Mouse (Mus musculus) liver, embryonic 15.5 days (tissue): Measurements from ENCODE around the gene Satb1. TPM values are rescaled to one million over a fixed set of nuclear protein-coding genes. Genes with fewer than 3 reads are reported as not detected.

ENCODE experiments used
- ATAC-seq: fragments of 200-750 bp; cut with Nextera tagmentation; 2 replicates; pipeline ENCODE4 v1.8.0; 2017; ENCODE audit warnings: moderate number of reproducible peaks, mild to moderate bottlenecking, moderate library complexity; ENCODE audit not compliant: insufficient read depth
- H3K27ac ChIP-seq: fragments of 300-500 bp; sonication (generic); replicated peaks from 2 replicates; pipeline ENCODE4 v1.5.1; 2015; ENCODE audit warnings: mild to moderate bottlenecking, inconsistent platforms
- H3K27me3 ChIP-seq: fragments of 300-500 bp; sonication (generic); 2 replicates; pipeline ENCODE4 v1.6.1; 2015; ENCODE audit warnings: mild to moderate bottlenecking, inconsistent platforms
- H3K36me3 ChIP-seq: fragments of 300-500 bp; sonication (generic); replicated peaks from 2 replicates; pipeline ENCODE4 v1.6.1; 2015; ENCODE audit warnings: moderate library complexity, mild to moderate bottlenecking, inconsistent platforms
- H3K4me1 ChIP-seq: fragments of 300-500 bp; sonication (generic); replicated peaks from 2 replicates; pipeline ENCODE4 v1.6.1; 2015; ENCODE audit warnings: inconsistent platforms
- H3K4me2 ChIP-seq: fragments of 300-500 bp; sonication (generic); 2 replicates; pipeline ENCODE4 v1.6.1; 2015; ENCODE audit warnings: moderate library complexity, mild to moderate bottlenecking, inconsistent platforms
- H3K4me3 ChIP-seq: fragments of 300-500 bp; sonication (generic); replicated peaks from 2 replicates; pipeline ENCODE4 v1.5.1; 2015; ENCODE audit warnings: mild to moderate bottlenecking, inconsistent platforms
- H3K9ac ChIP-seq: fragments of 300-500 bp; sonication (generic); 2 replicates; pipeline ENCODE4 v1.6.1; 2015; ENCODE audit warnings: moderate library complexity, mild to moderate bottlenecking, inconsistent platforms
- H3K9me3 ChIP-seq: fragments of 300-500 bp; sonication (generic); replicated peaks from 2 replicates; pipeline ENCODE4 v1.6.1; 2016; ENCODE audit warnings: inconsistent platforms
- WGBS: fragments of 180-500 bp; shearing (Covaris S2); methylation state at CpG from one replicate; pipeline ENCODE4 v1.1.7; 2015; ENCODE audit warnings: mixed read lengths; ENCODE audit not compliant: insufficient replicate concordance; 5-methylcytosine and 5-hydroxymethylcytosine counted together
- polyA plus RNA-seq: library from polyadenylated mRNA; unstranded; fragments of >200 nt; fragmentation: Nextera tagmentation; extraction: Ambion mirVana; gene quantifications from 2 replicates; pipeline ENCODE4 v1.2.1, GENCODE M21; 2015

The Satb1 gene
- polyA plus RNA-seq, 1 experiment from 2014 or later = 0.91 TPM

DNA sequence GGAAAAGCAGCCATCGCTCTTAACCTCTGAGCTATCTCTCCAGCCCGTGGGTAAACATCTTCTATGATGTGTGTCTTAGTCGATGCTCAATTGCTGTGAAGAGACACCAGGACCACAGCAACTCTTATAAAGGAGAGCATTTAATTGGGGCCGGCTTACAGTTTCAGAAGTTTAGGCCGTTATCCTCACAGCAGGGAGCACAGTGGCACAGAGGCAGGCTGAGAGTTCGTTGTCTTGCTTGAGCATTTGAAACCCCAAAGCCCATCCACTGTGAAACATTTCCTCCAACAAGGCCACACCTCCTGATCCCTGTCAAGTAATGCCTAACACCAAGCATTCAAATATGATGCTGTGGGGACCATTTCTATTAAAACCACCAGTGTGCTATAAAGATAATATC is 7.5 kb upstream of the Satb1 start:
- Histone ChIP-seq H3K9me3 (no peaks in the 10 kb centered on the region), H3K27me3 (peaks cover 4% of the 10 kb centered on the region; the same call in 1 of the 2 replicates), H3K4me2 (no peak overlapping the region), H3K27ac (no peak overlapping the region), H3K36me3 (no peaks in the 10 kb centered on the region), H3K9ac (no peak overlapping the region), H3K4me1 (no peaks in the 10 kb centered on the region), H3K4me3 (no peak overlapping the region)
- ATAC-seq = no peak
- 62% methylated on average over 6 of the region's 6 CpGs for WGBS

DNA sequence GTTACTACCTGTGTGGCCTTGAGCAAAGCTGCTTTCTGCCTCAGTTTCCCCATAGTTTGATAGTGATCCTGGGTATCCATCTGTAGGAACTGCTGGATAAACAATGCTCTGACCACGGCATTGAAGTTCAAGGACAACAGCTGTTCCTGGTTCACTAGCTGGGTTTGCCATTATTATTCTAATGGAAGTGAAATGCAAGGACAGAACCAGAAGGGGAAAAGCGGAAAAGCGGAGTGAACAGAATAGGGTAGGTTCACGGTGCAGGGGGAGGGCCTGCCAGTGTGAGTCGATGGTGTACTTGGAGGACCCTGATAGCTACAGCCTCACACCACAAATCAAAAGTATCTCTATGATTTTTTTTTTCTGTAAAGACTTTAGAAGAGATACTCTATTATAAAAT is 6.4 kb upstream of the Satb1 start:
- Histone ChIP-seq H3K36me3 (no peaks in the 10 kb centered on the region), H3K9ac (no peak overlapping the region), H3K27me3 (peaks cover 14% of the 10 kb centered on the region), H3K4me1 (no peaks in the 10 kb centered on the region), H3K9me3 (no peaks in the 10 kb centered on the region), H3K4me2 (no peak overlapping the region), H3K4me3 (no peak overlapping the region), H3K27ac (no peak overlapping the region)
- 68% methylated on average over 5 of the region's 5 CpGs for WGBS
- no peak for ATAC-seq

DNA sequence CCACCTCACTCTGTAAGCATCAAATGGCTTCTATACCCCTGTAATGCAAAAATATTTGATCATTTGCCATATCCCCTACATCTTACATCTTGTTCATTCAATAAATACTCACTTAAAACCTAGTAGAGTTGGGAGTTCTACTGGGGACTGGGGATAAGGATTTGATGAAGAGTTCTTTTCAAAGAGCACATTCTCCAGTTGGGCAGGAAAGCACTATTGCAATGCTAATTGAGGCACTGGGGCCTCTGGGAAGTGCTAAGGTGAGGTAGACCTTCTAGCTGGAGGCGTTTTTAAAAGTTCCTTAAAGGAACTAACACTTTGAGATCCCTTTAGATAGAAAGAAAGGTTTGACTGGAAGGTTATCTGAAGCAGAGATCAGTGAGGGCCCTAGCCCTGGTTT is 3.8 kb upstream of the Satb1 start:
- no peak overlapping the region for H3K4me2 ChIP-seq
- 0 out of 2 replicates have a peak, but pooled peaks cover 9% of the 10 kb centered on the region for H3K4me1 ChIP-seq
- WGBS = 10% methylated on average over 1 of the region's 1 CpGs
- no peak overlapping the region for H3K27ac ChIP-seq
- peaks cover 40% of the 10 kb centered on the region for H3K27me3 ChIP-seq
- no peak for ATAC-seq
- H3K9ac ChIP-seq = no peak overlapping the region
- no peak overlapping the region for H3K4me3 ChIP-seq
- H3K9me3 ChIP-seq = no peaks in the 10 kb centered on the region
- H3K36me3 ChIP-seq = no peaks in the 10 kb centered on the region

DNA sequence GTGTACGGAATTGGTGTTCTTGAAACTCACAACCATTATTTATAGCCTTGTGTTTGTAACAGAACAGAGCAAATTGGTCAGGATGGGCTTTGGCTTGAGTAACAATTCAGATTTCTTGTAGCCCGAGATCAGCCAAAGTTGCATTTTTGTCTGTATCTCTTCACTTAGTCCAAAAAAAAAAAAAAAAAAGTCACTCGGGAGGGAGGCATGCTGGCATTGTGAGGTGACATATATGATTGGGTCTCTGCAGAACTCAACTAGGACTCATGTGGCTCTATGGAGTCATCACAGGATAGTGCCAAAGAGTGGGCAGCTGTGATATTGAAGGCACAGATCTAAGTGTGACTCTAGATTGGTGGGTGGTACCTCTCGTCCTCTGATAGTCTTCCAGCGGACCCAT is 3.2 kb upstream of the Satb1 start:
- H3K36me3 ChIP-seq = no peaks in the 10 kb centered on the region
- ATAC-seq = no peak
- no peak overlapping the region for H3K9ac ChIP-seq
- no peak overlapping the region for H3K4me3 ChIP-seq
- WGBS = 53% methylated on average over 5 of the region's 5 CpGs
- H3K4me1 ChIP-seq = 0 out of 2 replicates have a peak, but pooled peaks cover 12% of the 10 kb centered on the region
- no peaks in the 10 kb centered on the region for H3K9me3 ChIP-seq
- peaks cover 47% of the 10 kb centered on the region for H3K27me3 ChIP-seq
- no peak overlapping the region for H3K27ac ChIP-seq
- no peak overlapping the region for H3K4me2 ChIP-seq

DNA sequence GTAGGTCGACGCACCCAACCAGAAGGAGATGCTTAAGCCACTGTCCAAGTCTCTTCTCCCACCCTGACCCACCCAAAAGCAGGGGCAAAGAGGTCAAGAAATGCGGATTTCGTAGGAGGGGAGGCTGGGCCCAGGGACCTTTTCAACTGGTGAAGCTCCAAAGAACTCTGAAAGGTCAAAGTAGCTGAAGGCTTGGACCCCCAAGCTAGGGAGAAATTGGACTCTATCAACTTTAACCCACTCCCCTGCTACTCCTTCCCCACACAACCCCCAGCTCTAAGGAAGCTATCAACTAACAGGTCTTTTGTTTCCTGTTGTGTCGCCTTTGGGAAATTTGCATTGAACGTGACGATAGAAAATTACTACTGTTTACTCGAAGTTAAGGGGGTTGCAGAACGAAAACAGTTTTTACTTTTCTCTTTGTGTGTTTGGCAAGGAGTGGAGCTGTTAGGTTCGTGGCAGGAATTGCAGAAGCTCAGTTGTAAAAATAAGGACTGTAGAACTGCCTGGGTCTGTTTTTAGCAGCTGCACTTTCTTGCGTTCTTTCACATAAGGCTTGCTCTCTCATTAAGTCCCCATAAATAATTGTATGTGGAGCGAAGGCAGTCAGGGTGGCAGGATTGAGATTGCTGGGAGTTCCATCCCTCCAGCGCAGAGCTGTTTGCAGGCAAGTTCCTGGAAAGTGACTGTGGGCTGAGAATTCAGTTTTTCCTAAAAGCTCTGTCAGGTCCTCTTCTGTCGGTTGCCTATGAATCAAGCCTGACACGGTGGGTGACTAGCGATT is 680 bp upstream of the Satb1 start:
- Histone ChIP-seq H3K27ac (no peak overlapping the region), H3K36me3 (no peaks in the 10 kb centered on the region), H3K4me1 (0 out of 2 replicates have a peak, but pooled peaks cover 12% of the 10 kb centered on the region), H3K4me2 (peak overlapping the region; percentile 74), H3K4me3 (no peak overlapping the region), H3K27me3 (peaks cover 57% of the 10 kb centered on the region), H3K9me3 (no peaks in the 10 kb centered on the region), H3K9ac (no peak overlapping the region)
- ATAC-seq = no peak
- 3% methylated on average over 16 of the region's 16 CpGs for WGBS

DNA sequence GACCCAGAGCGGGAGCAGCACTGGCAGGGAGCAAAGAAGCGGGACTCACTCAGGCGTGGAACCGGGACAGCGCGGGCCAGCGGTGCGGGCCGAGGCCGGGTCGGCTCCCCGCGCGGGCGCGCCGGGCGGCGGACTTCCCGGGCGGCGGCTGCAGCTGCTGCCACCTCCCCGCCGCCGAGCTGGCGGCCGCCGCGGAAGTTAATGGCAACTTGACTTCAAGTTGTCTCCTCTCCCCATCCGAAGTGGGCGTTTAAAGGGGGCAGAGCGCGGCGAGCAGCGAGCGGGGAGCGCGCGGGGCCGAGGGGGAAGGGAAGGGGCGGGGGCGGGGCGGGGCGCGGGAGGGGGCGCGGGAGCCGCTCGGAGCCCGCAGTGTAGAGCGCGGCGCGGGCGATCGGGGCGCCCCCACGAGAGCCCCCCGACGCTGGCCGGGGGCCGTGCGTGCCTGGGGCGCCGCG is 642 bp downstream of the Satb1 start:
- H3K27ac ChIP-seq = no peak overlapping the region
- under 1% methylated on average over 54 of the region's 66 CpGs for WGBS
- H3K4me1 ChIP-seq = 0 out of 2 replicates have a peak, but pooled peaks cover 12% of the 10 kb centered on the region
- peaks cover 65% of the 10 kb centered on the region for H3K27me3 ChIP-seq
- no peaks in the 10 kb centered on the region for H3K9me3 ChIP-seq
- H3K36me3 ChIP-seq = no peaks in the 10 kb centered on the region
- peak overlapping the region; percentile 74 for H3K4me2 ChIP-seq
- H3K4me3 ChIP-seq = peak overlapping the region; percentile 57
- no peak overlapping the region for H3K9ac ChIP-seq
- ATAC-seq = peak; percentile 31; the same call in 1 of the 2 replicates

DNA sequence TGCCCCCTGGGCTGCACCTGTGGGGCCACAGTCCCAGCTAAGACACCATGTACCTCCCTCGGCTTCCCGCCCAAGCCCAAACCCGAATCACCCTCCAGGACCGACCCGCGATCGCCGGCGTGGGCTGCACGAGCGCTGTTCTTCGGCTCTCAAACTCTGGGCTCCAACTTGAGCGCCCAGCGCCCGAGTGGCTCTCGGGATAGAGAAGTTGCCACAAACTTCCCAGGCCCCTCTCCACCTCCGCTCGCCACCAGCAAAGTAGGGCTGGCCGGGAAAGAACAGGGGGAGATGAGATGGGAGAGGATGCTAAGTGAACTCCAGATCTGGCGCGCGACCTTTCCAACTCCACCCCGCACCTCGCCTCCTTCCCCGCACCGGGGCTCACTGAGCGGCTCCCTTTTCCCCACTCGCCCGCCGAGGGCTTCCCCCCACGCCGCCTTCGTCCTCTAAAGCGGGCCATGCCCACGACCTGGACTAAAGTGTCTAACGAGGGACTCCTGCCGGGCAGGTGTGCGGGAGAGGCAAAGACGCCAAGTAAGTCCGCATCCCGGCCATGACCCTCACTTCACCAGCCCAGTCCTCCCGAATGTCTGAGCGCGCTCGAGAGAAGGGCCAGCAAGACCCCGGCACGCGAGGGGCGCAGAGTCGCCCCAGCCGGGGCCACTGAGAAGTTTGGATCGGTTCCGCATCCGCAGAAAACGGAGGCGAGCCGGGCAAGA is 1.2 kb downstream of the Satb1 start:
- Histone ChIP-seq H3K9ac (no peak overlapping the region), H3K27me3 (peaks cover 65% of the 10 kb centered on the region), H3K27ac (no peak overlapping the region), H3K4me3 (peak overlapping the region; percentile 57), H3K9me3 (no peaks in the 10 kb centered on the region), H3K4me1 (0 out of 2 replicates have a peak, but pooled peaks cover 12% of the 10 kb centered on the region), H3K4me2 (peak overlapping the region; percentile 74), H3K36me3 (no peaks in the 10 kb centered on the region)
- ATAC-seq = no peak
- under 1% methylated on average over 57 of the region's 57 CpGs for WGBS

DNA sequence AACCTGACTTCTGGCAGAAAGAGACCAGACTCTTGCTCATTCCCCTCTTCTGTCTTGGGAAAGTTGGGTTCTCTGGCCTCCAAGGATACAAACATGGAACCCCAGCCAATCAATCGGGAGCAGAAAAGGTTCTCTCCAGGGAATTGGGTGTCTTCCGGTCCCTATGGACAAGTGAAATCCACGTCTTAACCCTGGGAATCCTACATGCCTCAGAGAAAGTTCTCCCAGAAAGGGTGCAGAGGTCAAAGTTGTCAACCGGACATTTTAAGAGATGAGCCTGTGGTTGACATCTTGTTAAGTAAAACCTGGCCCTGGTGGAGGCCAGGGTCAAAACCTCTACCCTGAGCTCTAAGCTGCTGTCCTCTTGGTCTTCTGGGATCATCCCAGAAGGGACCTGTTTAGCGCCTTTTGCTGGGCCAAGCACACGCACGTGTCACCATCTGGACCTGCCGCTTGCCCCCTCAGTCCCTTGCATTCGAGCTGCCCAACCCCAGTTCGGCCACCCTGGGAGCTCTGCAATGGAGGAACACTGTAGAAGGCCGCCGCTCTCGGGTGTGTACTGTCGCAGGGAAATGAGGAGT is 1.9 kb downstream of the Satb1 start:
- Histone ChIP-seq H3K36me3 (no peaks in the 10 kb centered on the region), H3K27me3 (peaks cover 69% of the 10 kb centered on the region), H3K4me1 (0 out of 2 replicates have a peak, but pooled peaks cover 12% of the 10 kb centered on the region), H3K9me3 (no peaks in the 10 kb centered on the region), H3K4me3 (peak overlapping the region; percentile 57), H3K27ac (no peak overlapping the region), H3K9ac (no peak overlapping the region), H3K4me2 (peak overlapping the region; percentile 74)
- ATAC-seq = no peak
- WGBS = 14% methylated on average over 14 of the region's 14 CpGs

DNA sequence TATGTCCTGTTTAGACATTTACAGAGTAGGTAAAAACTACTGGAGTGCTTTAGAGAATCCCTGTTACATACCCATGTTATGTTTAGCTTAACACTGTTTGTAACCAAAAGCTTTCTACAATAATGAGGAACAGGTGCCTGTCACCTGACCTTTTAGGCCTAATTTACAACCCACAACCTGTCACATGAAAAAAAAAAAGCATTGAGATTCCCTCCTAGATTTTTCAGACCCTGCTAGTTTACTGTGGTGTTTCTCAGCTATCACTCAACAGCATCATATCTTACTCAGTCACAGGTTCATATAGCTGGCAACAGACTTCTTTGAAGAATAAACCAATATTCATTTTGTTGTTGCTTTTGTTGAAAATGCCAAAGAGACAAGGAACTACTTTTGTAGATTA is 3.7 kb downstream of the Satb1 start:
- Histone ChIP-seq H3K27ac (no peak overlapping the region), H3K4me2 (no peak overlapping the region), H3K36me3 (no peaks in the 10 kb centered on the region), H3K4me3 (no peak overlapping the region), H3K9me3 (no peaks in the 10 kb centered on the region), H3K4me1 (0 out of 2 replicates have a peak, but pooled peaks cover 12% of the 10 kb centered on the region), H3K9ac (no peak overlapping the region), H3K27me3 (peaks cover 56% of the 10 kb centered on the region)
- ATAC-seq = no peak

DNA sequence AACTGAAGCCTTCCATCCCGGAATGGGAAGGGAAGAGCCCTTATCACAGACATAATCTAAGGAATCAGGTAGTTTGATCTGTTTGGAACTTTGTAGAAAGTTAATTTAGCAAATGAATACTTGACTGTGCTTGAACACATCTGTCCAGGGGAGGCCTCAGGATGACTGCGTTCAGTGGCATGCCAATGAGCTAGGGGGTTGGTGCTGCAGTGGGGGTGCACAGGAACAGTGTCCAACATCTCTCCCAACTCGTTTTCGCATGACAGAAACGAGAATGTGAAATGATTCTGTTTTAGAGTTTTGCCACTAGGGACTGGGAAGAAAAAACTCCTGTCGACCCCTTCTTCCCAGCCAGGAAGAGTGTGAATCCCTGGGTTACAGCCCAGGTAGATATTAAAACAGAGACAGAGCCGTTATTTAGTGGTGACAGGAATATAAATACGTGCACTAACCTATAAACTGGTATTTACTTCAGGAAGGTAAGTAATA is 5.1 kb downstream of the Satb1 start:
- peaks cover 41% of the 10 kb centered on the region for H3K27me3 ChIP-seq
- H3K4me1 ChIP-seq = 0 out of 2 replicates have a peak, but pooled peaks cover 8% of the 10 kb centered on the region
- no peak overlapping the region for H3K27ac ChIP-seq
- H3K9ac ChIP-seq = no peak overlapping the region
- no peaks in the 10 kb centered on the region for H3K36me3 ChIP-seq
- H3K4me3 ChIP-seq = no peak overlapping the region
- whole genome bisulfite sequencing = 50% methylated on average over 8 of the region's 8 CpGs
- no peak overlapping the region for H3K4me2 ChIP-seq
- H3K9me3 ChIP-seq = no peaks in the 10 kb centered on the region
- ATAC-seq = no peak

DNA sequence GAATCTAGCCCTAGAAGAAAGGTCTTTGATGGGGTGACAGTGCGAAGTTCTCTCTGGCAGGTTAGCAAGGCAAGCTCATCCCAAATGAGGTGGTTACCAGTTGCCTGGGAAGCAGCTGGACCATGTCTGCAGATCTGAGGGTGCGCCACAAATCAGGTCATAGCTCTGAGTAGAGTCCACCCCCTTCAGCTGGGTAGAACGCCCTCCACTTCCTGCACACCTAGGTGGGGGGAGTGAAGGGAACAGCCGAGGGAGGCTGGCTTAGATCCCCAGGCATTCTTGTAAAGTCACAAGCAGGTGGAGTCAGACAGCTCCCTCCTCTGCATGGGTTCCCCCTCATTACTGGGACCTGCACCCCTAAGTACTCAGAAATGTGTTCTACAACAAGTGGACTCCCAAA is 6.6 kb downstream of the Satb1 start:
- H3K27me3 ChIP-seq = peaks cover 26% of the 10 kb centered on the region
- no peaks in the 10 kb centered on the region for H3K9me3 ChIP-seq
- 46% methylated on average over 4 of the region's 4 CpGs for WGBS
- H3K4me1 ChIP-seq = no peaks in the 10 kb centered on the region
- no peaks in the 10 kb centered on the region for H3K36me3 ChIP-seq
- H3K4me2 ChIP-seq = no peak overlapping the region
- H3K4me3 ChIP-seq = no peak overlapping the region
- ATAC-seq = no peak
- no peak overlapping the region for H3K27ac ChIP-seq
- no peak overlapping the region for H3K9ac ChIP-seq
